Mouse (Mus musculus): ENCODE data around the gene Fbrsl1. TPM values are rescaled to one million over a fixed set of nuclear protein-coding genes. Genes with fewer than 3 reads are reported as not detected.

Gene Fbrsl1
- polyA plus RNA-seq, 1 experiment from 2014 or later = 3.7 TPM

- no peak overlapping the region for H3K9ac ChIP-seq
- WGBS (ENCODE audit: insufficient replicate concordance) = 20% methylated on average over 7 of the region's 7 CpGs
- H3K4me3 ChIP-seq (replicated peaks) = no peak overlapping the region
- DNase-seq (no peak), ATAC-seq (ENCODE audit: low read depth) (no peak)
- H3K27me3 ChIP-seq = peaks cover 18% of the 10 kb centered on the region
- H3K4me2 ChIP-seq = no peak overlapping the region
- no peaks in the 10 kb centered on the region for H3K9me3 ChIP-seq (replicated peaks)
- no peaks in the 10 kb centered on the region for H3K4me1 ChIP-seq (replicated peaks)
- no peak overlapping the region for H3K27ac ChIP-seq
- no peaks in the 10 kb centered on the region for H3K36me3 ChIP-seq
These were observed 93.6 kb downstream of the Fbrsl1 start for GRCm38 (mm10) chr5:110354716-110355115.

- 50% methylated on average over 8 of the region's 8 CpGs for WGBS (ENCODE audit: insufficient replicate concordance)
- ATAC-seq (ENCODE audit: low read depth) (no peak), DNase-seq (no peak)
- H3K9ac ChIP-seq = no peak overlapping the region
- peaks cover 35% of the 10 kb centered on the region for H3K27me3 ChIP-seq
- H3K4me2 ChIP-seq = no peak overlapping the region
- H3K36me3 ChIP-seq = no peaks in the 10 kb centered on the region
- no peak overlapping the region for H3K4me3 ChIP-seq (replicated peaks)
- no peaks in the 10 kb centered on the region for H3K9me3 ChIP-seq (replicated peaks)
- H3K27ac ChIP-seq = no peak overlapping the region
- peaks cover 11% of the 10 kb centered on the region for H3K4me1 ChIP-seq (replicated peaks)
These were observed 101.3 kb downstream of the Fbrsl1 start for GRCm38 (mm10) chr5:110347006-110347405.

- 46% methylated on average over 4 of the region's 4 CpGs for WGBS (ENCODE audit: insufficient replicate concordance)
- no peak for DNase-seq
- no peaks in the 10 kb centered on the region for H3K36me3 ChIP-seq
- H3K9ac ChIP-seq = no peak overlapping the region
- H3K9me3 ChIP-seq (replicated peaks) = no peaks in the 10 kb centered on the region
- peaks cover 47% of the 10 kb centered on the region for H3K27me3 ChIP-seq
- no peak overlapping the region for H3K4me3 ChIP-seq (replicated peaks)
- H3K27ac ChIP-seq = no peak overlapping the region
- no peak overlapping the region for H3K4me2 ChIP-seq
- peaks cover 11% of the 10 kb centered on the region for H3K4me1 ChIP-seq (replicated peaks)
- no peak for ATAC-seq (ENCODE audit: low read depth)
These were observed 102.8 kb downstream of the Fbrsl1 start for GRCm38 (mm10) chr5:110345553-110345952.

DNA sequence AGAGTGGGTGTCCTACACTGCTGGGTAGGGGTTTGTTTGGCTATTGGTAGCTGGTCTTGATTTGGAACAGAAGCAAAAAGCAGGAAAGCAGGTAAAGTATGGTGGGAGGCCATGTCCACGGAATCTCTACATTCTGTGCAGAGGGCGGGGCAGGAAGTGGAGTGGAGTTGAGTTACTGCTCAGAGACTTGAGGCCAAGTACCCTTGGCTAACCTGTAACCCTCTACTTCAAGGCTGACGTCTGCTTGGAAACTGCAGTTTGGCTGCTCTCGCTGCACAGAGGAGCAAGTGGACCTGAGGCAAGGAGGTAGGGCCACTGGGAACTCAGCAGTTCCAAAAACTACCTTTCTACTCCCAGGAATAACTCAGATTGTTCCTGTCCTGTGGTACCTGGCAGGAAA, 103.8 kb downstream of the Fbrsl1 start, which contains the start of gene Lrcol1:
TSS of gene Lrcol1 (plus strand) at position 207 of the 400 bp plus-strand sequence.
- H3K4me2 ChIP-seq = no peak within 1 kb of the TSS

DNA sequence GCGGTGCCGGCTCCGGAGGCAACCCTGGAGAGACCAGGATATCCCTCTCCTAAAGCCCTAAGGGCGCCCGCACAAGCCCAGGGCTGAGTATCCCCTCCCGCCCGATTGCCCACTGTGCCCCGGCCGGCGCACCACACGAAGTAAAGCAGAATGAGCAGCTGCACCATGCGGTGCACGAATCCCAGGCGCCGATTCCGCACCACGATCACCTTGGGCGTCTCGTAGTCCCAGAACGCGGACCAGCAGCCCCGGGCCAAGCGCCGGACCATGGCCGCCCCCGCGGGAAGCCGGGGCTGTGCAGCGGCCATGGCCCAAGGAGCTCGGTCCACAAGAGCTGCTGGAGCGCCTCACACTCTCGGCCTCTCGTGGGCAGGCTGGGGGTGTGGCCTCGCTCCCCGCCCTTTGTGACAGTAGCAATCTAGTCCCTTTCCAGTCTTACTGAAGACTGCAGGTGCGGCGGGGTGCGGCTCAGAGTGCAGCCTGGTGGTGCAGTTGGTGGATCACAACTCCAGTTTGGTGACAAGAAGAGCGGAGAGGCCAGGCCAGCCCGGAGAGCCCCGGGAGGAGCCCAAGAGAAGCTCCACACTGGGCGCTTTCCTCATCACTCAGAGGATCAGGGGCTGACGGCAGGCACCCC, 105.5 kb downstream of the Fbrsl1 start, which contains the start of gene P2rx2:
TSS of gene P2rx2 (minus strand) at position 565 of the 637 bp plus-strand sequence.
- WGBS (ENCODE audit: insufficient replicate concordance) = 4% methylated on average over 43 of the region's 43 CpGs
- Histone ChIP-seq H3K27me3 (peaks cover 47% of the 10 kb centered on the region), H3K4me2 (peak within 1 kb of the TSS; percentile 65), H3K27ac (no peak within 1 kb of the TSS), H3K9me3 (replicated peaks) (no peaks in the 10 kb centered on the region), H3K4me1 (replicated peaks) (peaks cover 11% of the 10 kb centered on the region), H3K4me3 (replicated peaks) (peak within 1 kb of the TSS; percentile 47), H3K9ac (peak within 1 kb of the TSS; percentile 33; the same call in 1 of the 2 replicates), H3K36me3 (peaks cover 14% of the 10 kb centered on the region)
- no peak for DNase-seq
- ATAC-seq (ENCODE audit: low read depth) = peak; percentile 54; the same call in 1 of the 2 replicates

More for the DNA sequence above, 103.8 kb downstream of the Fbrsl1 start, which contains the start of gene Lrcol1:
- peaks cover 47% of the 10 kb centered on the region for H3K27me3 ChIP-seq
- DNase-seq (no peak), ATAC-seq (ENCODE audit: low read depth) (no peak)
- 41% methylated on average over 4 of the region's 4 CpGs for WGBS (ENCODE audit: insufficient replicate concordance)
- peaks cover 11% of the 10 kb centered on the region for H3K4me1 ChIP-seq (replicated peaks)
- no peak within 1 kb of the TSS for H3K27ac ChIP-seq
- H3K9me3 ChIP-seq (replicated peaks) = no peaks in the 10 kb centered on the region
- no peak within 1 kb of the TSS for H3K4me3 ChIP-seq (replicated peaks)
- H3K36me3 ChIP-seq = peaks cover 2% of the 10 kb centered on the region; the same call in 1 of the 2 replicates
- no peak within 1 kb of the TSS for H3K9ac ChIP-seq

- H3K9me3 ChIP-seq (replicated peaks) = no peaks in the 10 kb centered on the region
- H3K4me1 ChIP-seq (replicated peaks) = peaks cover 11% of the 10 kb centered on the region
- WGBS (ENCODE audit: insufficient replicate concordance) = 76% methylated on average over 2 of the region's 2 CpGs
- H3K4me3 ChIP-seq (replicated peaks) = no peak overlapping the region
- H3K36me3 ChIP-seq = peaks cover 54% of the 10 kb centered on the region
- H3K27ac ChIP-seq = no peak overlapping the region
- no peak for DNase-seq
- no peak for ATAC-seq (ENCODE audit: low read depth)
- H3K4me2 ChIP-seq = no peak overlapping the region
- H3K9ac ChIP-seq = no peak overlapping the region
- H3K27me3 ChIP-seq = peaks cover 30% of the 10 kb centered on the region
These were observed 109.5 kb downstream of the Fbrsl1 start for GRCm38 (mm10) chr5:110338792-110339191.

DNA sequence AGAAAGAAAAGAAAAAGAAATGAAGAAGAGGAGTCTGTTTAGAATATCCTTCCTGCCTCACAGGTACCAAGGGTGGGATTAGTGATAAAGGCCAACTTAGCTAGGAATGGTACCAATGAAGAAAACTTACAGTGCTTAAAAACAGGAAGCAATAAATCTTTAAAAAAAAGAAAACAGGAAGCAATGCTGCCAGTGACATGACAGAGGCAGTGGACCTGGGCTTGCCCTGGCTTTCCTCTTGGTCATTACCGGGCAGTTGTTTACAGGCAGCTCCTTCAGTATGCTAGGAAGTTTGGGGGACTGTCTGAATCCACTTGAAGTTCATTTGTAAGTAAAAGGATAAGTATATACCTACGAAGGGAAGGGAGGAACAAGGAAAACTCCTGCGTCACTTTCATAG, 117.8 kb downstream of the Fbrsl1 start:
- Histone ChIP-seq H3K27me3 (no peaks in the 10 kb centered on the region), H3K27ac (no peak overlapping the region), H3K36me3 (peaks cover 94% of the 10 kb centered on the region), H3K4me3 (replicated peaks) (no peak overlapping the region), H3K9me3 (replicated peaks) (no peaks in the 10 kb centered on the region), H3K9ac (no peak overlapping the region), H3K4me2 (no peak overlapping the region), H3K4me1 (replicated peaks) (no peaks in the 10 kb centered on the region)
- DNase-seq = no peak
- no peak for ATAC-seq (ENCODE audit: low read depth)
- WGBS (ENCODE audit: insufficient replicate concordance) = 47% methylated on average over 3 of the region's 3 CpGs

GRCm38 (mm10) chr5:110313127-110313526, 135.2 kb downstream of the Fbrsl1 start:
- Histone ChIP-seq H3K4me2 (no peak overlapping the region), H3K27ac (no peak overlapping the region), H3K27me3 (no peaks in the 10 kb centered on the region), H3K9ac (no peak overlapping the region), H3K36me3 (peaks cover 83% of the 10 kb centered on the region), H3K4me3 (replicated peaks) (no peak overlapping the region), H3K4me1 (replicated peaks) (no peaks in the 10 kb centered on the region), H3K9me3 (replicated peaks) (no peaks in the 10 kb centered on the region)
- DNase-seq = no peak
- WGBS (ENCODE audit: insufficient replicate concordance) = 83% methylated on average over 3 of the region's 3 CpGs
- no peak for ATAC-seq (ENCODE audit: low read depth)

Other genes starting within 250 kb of the Fbrsl1 start
- gene Ankle2, start 217.5 kb downstream of the Fbrsl1 start, polyA plus RNA-seq (2015; fragmentation: Nextera tagmentation; extraction: Ambion mirVana) = 13.5 and 15.9 TPM in 2 replicates
- gene Pgam5, start 178.6 kb downstream of the Fbrsl1 start, polyA plus RNA-seq (2015; fragmentation: Nextera tagmentation; extraction: Ambion mirVana) = 37.4 and 39.7 TPM in 2 replicates
- 34.1 and 34.3 TPM in 2 replicates for gene Pxmp2, start 162.3 kb downstream of the Fbrsl1 start, polyA plus RNA-seq (2015; fragmentation: Nextera tagmentation; extraction: Ambion mirVana)
- 20.6 and 21.8 TPM in 2 replicates for gene Pole, start 162.2 kb downstream of the Fbrsl1 start, polyA plus RNA-seq (2015; fragmentation: Nextera tagmentation; extraction: Ambion mirVana)
- not detected in 2 replicates for gene P2rx2, start 105.3 kb downstream of the Fbrsl1 start, polyA plus RNA-seq (2015; fragmentation: Nextera tagmentation; extraction: Ambion mirVana)
- not detected in 2 replicates for gene Lrcol1, start 103.8 kb downstream of the Fbrsl1 start, polyA plus RNA-seq (2015; fragmentation: Nextera tagmentation; extraction: Ambion mirVana)
- not detected in 2 replicates for gene Galnt9, start 95.9 kb upstream of the Fbrsl1 start, polyA plus RNA-seq (2015; fragmentation: Nextera tagmentation; extraction: Ambion mirVana)
- gene Noc4l, start 204.9 kb upstream of the Fbrsl1 start, polyA plus RNA-seq (2015; fragmentation: Nextera tagmentation; extraction: Ambion mirVana) = 66.8 and 70.9 TPM in 2 replicates
- gene Ddx51, start 204.9 kb upstream of the Fbrsl1 start, polyA plus RNA-seq (2015; fragmentation: Nextera tagmentation; extraction: Ambion mirVana) = 18.2 and 20.9 TPM in 2 replicates

Measured in liver, embryonic 13.5 days (tissue).